Mouse (Mus musculus): ENCODE results near the gene Adgrg3. TPM values are rescaled to one million over a fixed set of nuclear protein-coding genes. Genes with fewer than 3 reads are reported as not detected.

Adgrg3 gene
- polyA plus RNA-seq, 1 experiment from 2014 or later, result 2.8 TPM

Other genes with a start within 250 kb of the Adgrg3 start
- 9.4 and 10.4 TPM in 2 replicates for gene Cx3cl1, start 245.7 kb upstream of the Adgrg3 start, polyA plus RNA-seq (2014; fragmentation: Nextera tagmentation; extraction: Ambion mirVana)
- not detected in 2 replicates for gene Ccl17, start 207.2 kb upstream of the Adgrg3 start, polyA plus RNA-seq (2014; fragmentation: Nextera tagmentation; extraction: Ambion mirVana)
- gene Coq9, start 179.4 kb upstream of the Adgrg3 start, polyA plus RNA-seq (2014; fragmentation: Nextera tagmentation; extraction: Ambion mirVana), result 49.4 and 51.5 TPM in 2 replicates
- 134 and 154 TPM in 2 replicates for gene Ciapin1, start 179.3 kb upstream of the Adgrg3 start, polyA plus RNA-seq (2014; fragmentation: Nextera tagmentation; extraction: Ambion mirVana)
- 160 and 169 TPM in 2 replicates for gene Polr2c, start 160.2 kb upstream of the Adgrg3 start, polyA plus RNA-seq (2014; fragmentation: Nextera tagmentation; extraction: Ambion mirVana)
- 12.0 and 12.9 TPM in 2 replicates for gene Dok4, start 141.4 kb upstream of the Adgrg3 start, polyA plus RNA-seq (2014; fragmentation: Nextera tagmentation; extraction: Ambion mirVana)
- 13.5 and 15.9 TPM in 2 replicates for gene Ccdc102a, start 99.6 kb upstream of the Adgrg3 start, polyA plus RNA-seq (2014; fragmentation: Nextera tagmentation; extraction: Ambion mirVana)
- 0.36 and 0.40 TPM in 2 replicates for gene Adgrg5, start 94.0 kb upstream of the Adgrg3 start, polyA plus RNA-seq (2014; fragmentation: Nextera tagmentation; extraction: Ambion mirVana)
- 153 and 157 TPM in 2 replicates for gene Adgrg1, start 42.9 kb upstream of the Adgrg3 start, polyA plus RNA-seq (2014; fragmentation: Nextera tagmentation; extraction: Ambion mirVana)
- gene Drc7, start 37.4 kb downstream of the Adgrg3 start, polyA plus RNA-seq (2014; fragmentation: Nextera tagmentation; extraction: Ambion mirVana), result 0.14 TPM in 1 of 2 replicates, not detected in the other
- gene Katnb1, start 63.5 kb downstream of the Adgrg3 start, polyA plus RNA-seq (2014; fragmentation: Nextera tagmentation; extraction: Ambion mirVana), result 27.8 and 30.9 TPM in 2 replicates
- gene Kifc3, start 185.1 kb downstream of the Adgrg3 start, polyA plus RNA-seq (2014; fragmentation: Nextera tagmentation; extraction: Ambion mirVana), result 2.3 and 3.6 TPM in 2 replicates

Measured in midbrain, embryonic 11.5 days (tissue).